Mouse (Mus musculus) left cerebral cortex, adult 18-20 months (tissue): ENCODE measurements around the gene Lpar1. TPM values are rescaled to one million over a fixed set of nuclear protein-coding genes. Genes with fewer than 3 reads are reported as not detected.
"Not testable (repeated sequence)": the region's sequence is repeated elsewhere in the genome, so short reads cannot be mapped to it uniquely, and the experiment has no call there.

Experiments used
- DNase-seq, 2 experiments: peaks; one replicate each; pipeline ENCODE4 v3.0.0; 2021 to 2022; ENCODE audit warnings: low spot score in 2 of 2, mixed read lengths in 1 of 2
- total RNA-seq, 2 experiments: library from RNA; stranded (reverse); gene quantifications; 2 replicates each; pipeline ENCODE4 v1.2.3; 2021

Lpar1 gene
- total RNA-seq, 2 experiments from 2014 or later: 14.1 to 19.4 TPM

DNA sequence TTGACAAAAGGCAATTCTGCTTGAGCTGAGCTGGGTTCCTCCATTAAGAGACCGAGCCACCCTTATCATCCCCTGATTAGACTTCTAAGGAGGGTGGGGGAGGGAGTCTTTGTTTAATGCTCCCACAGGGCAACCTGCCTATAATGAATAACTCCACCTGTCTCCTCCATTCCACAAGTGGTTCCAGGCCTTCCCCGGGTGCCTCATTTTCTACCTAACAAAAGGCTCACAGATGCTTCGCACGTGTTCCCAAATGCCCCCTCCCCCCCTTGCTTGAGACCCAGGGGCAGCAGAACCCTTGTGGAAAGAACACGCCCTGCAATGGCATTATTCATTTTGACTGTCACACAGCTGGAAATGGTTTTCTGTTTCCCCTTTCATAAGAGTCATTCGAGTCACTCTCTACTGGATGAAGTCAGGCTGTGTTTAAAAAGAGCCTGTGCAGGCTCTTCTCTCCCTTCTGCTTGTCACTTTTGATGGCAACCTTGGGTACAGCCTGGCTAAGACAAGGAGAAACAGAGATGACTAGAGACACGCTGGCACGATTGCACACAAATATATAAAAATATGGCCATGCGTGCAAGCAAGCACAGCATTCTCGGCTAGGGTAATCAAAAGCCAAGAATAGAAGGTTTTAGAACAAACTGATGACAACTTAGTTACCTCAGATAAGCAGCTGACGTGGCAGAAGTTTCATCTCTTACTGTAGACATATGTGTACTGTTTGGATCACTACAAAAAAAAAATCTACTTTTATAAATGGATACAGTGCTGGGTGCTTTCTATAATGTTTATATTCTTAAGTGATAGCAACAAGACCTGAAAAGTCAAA lies 7.0 kb downstream of the Lpar1 start:
- no peak for DNase-seq

DNA sequence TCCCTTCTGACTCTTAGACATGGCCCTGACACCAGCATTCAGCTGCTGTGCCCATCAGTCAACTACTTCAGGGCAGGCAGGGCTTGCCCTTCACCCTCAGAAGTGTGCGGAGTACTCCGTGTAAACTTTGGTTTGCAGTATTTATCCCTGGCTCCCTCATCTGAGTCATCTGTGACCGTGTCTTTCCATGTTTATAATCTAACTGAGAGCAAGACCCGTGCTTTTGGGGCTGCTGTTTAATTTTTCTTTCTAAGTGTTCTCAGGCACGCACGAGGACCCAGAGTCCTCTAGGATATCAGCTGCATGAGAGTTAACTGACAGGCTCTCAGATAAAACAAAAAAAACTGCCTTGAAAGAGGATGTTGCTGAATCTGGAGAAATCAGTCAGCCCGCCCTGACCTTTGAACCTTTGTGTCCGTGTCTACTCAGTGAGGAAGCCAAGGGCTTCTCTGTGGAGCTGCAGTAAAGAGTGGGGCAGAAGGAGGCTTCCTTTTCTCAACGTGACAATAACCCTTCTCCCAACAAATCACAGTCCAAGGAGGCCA lies 7.7 kb downstream of the Lpar1 start:
- DNase-seq: no peak

DNA sequence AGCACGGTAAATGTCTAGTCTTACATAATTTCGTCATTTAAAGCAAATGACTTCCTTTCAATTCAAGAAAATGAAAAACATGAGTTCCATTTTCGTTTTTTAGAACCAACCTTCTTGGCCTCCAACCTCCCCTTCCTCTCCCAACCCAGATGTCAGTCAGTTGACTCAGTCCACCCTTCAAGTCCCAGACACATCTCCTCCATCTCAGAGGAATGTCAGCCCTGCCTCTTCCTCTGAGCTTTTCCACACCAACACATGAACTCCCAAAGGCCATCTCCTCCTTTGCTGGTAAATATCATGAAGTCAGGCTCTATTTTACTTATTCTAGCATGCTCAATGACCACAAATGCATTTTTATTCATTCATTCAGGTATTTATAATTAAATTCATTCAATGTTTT lies 10.5 kb downstream of the Lpar1 start:
- DNase-seq: no peak

DNA sequence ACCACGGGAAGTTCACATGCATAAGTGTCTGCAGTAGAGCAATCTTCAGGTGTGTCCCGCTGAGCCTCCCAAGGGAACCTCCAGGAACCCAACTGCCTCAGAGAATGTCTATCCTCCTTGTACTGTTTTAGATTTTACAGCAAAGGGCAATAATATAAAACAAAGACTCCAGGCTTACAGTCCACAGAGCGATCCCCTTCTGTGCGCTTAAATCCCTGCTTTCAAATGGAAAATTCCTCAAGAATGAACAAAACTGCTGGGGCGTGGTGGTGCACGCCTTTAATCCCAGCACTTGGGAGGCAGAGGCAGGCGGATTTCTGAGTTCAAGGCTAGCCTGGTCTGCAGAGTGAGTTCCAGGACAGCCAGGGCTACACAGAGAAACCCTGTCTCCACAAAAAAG lies 11.0 kb downstream of the Lpar1 start:
- DNase-seq: not testable (repeated sequence)

GRCm38 (mm10) chr4:58540841-58541240 lies 12.9 kb downstream of the Lpar1 start:
- DNase-seq: no peak

GRCm38 (mm10) chr4:58540385-58540784 lies 13.3 kb downstream of the Lpar1 start:
- DNase-seq: no peak

DNA sequence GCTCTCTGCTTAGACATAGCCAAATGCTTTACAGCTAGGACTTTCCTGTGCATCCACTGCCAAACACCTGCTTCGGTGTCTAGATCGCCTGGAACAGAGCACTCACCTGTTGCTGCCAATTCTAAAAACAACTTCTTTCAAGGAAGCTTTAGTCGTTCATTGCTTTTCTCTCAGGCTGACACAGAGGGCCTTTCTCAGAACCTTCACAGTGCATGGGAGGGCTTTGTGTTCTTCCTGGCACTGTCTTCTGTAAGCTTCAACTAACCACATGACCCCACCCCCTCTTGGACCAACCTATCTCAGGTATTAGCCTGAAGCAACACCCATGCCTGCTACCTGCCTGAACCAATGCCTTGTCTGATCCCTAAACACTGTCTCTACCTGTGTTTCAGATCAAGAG lies 15.0 kb downstream of the Lpar1 start:
- DNase-seq: no peak

- DNase-seq: no peak
These were observed 17.9 kb downstream of the Lpar1 start for GRCm38 (mm10) chr4:58535754-58536153.

DNA sequence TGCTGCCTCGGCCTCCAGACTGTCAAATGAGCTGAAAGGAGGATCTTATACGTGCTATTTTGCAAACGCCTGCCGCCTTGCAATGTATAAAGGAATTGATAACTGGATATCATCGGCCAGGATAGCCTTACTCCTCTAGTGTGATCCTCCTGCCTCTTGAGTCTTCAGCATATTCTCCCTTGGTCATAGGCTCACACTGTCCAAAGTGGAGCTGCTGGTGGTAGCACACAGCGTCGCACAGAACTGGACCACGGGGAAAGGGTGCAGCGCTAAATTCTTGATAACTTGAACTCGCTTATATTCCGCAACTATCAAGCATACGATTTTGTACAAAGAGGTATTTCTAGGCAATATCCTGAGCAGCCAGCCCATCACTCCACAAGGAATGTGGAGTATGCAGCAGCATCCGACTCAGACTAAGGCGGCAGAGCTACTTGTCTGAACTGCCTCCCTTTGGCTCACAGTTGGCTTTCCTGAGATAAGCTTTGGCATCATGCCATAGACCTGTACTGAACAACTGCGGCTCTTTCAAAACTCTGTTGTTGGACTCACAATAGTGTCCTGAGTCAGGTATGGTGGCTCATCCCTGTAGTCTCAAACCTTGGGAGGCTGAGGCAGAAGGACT lies 18.9 kb downstream of the Lpar1 start:
- DNase-seq: no peak

DNA sequence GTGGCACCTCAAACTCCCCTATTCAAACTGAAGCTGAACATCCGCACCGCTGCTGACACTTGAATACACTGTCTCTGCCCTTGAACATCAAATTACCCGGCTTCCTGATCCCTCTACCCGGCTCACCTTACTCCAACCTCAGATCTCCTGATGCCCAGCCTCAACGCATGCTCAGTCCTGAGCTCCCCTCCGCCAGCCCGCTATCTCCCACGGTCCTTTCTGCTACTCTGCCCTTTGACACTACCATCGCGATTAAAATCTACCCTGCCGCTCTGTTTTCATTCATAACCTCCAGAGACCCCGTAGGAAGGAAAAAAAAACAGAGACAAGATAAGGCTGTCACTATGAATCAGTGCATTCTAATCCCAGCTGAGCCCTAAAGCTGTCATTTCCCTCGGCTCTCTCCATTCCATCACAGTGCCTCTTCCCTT lies 19.5 kb downstream of the Lpar1 start:
- no peak for DNase-seq

DNA sequence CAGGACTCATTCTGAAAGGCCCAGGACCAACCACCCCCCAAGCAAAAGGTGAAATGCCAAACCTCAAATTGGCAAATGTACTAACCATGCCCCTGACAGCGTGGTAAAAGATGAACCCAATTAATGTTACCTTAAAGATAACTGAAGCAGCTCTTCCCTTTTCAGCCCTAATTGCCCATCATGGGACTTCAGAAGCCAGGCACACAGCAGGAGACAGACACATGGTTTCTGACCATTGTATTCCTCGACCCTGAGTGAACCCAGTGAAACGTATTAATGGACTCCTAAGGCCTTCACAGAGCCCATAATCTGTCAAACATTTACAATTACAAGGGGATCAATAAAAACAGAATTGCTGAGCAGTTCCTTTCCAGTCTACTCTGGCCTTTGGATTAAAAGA lies 20.2 kb downstream of the Lpar1 start:
- DNase-seq: no peak

- no peak for DNase-seq
These were observed 21.4 kb downstream of the Lpar1 start for GRCm38 (mm10) chr4:58532326-58532725.

DNA sequence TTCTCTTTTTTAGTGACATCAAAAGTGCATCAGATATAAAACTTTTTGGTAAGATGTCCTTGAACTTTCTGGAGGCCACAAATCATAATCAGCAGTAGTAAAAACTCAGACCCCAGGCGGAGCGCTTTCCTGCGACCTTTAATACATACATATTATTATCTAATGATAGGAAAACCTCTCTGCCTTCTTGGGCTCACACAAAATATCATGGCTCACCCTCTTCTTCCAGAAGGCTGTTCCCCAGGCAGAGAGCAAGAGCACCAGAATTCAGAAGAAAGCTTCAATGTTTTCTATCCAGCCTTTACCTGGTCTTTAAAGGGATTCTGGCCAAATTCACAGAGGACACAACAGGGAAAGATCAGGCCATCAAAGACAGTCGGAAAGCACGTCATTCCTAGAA lies 23.0 kb downstream of the Lpar1 start:
- DNase-seq: no peak

DNA sequence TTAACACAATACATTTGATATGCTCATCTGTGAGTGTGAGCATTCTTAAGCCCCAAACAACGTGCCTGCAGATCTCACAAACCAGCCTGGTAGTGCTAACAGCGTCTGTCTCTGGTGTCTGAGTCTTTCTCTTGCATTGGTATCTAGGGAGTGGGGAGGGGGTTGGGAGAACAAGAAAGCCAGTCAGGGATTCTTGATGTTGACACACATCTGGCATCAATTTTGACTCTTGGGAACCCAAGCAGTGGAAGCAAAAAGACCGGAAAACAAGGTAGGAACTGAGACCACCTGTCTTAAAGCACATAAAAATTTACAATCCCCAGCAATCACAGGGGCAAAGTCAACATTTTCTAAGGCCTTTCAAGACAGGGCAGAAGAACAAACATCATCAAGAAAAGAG lies 23.4 kb downstream of the Lpar1 start:
- DNase-seq: no peak

DNA sequence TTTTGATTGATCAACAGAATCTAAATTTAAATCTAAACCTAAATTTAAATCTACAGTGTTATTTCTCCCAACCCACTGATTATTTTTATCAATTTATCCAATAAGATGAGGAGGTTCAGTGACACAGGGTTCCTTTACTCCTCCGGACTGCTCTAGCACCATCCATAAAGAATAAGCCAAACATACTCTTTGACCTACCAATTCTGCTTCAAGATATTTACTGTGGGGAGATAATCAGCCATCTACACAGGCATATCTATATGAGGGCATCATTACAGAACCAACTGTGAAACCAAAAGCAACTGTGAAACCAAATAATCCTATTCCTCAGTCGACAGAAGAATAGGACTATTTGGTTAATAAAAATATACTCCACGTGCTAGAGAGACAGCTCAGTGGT lies 25.8 kb downstream of the Lpar1 start:
- no peak for DNase-seq

- DNase-seq: no peak
These were observed 32.6 kb downstream of the Lpar1 start for GRCm38 (mm10) chr4:58521137-58521536.

- DNase-seq: no peak
These were observed 33.2 kb downstream of the Lpar1 start for GRCm38 (mm10) chr4:58520531-58520930.

DNA sequence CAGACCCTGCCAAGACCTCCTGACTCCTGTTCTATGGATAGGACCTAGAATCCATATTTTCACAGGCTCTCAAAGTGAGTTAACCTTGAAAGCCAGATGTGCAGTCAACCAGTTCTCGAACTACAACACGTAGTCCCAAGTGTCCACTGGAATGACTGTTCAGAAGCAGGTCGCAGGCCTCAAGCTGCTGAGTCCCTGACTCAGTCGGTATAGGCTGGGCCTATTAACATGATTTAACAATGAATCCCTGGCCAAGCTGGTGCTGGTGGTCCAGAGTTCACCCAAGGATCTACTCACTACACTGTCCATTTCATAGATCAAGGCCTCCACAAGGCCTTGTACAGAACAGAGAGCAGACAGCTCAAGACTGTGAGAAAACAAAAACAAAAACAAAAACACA lies 33.8 kb downstream of the Lpar1 start:
- DNase-seq: no peak

DNA sequence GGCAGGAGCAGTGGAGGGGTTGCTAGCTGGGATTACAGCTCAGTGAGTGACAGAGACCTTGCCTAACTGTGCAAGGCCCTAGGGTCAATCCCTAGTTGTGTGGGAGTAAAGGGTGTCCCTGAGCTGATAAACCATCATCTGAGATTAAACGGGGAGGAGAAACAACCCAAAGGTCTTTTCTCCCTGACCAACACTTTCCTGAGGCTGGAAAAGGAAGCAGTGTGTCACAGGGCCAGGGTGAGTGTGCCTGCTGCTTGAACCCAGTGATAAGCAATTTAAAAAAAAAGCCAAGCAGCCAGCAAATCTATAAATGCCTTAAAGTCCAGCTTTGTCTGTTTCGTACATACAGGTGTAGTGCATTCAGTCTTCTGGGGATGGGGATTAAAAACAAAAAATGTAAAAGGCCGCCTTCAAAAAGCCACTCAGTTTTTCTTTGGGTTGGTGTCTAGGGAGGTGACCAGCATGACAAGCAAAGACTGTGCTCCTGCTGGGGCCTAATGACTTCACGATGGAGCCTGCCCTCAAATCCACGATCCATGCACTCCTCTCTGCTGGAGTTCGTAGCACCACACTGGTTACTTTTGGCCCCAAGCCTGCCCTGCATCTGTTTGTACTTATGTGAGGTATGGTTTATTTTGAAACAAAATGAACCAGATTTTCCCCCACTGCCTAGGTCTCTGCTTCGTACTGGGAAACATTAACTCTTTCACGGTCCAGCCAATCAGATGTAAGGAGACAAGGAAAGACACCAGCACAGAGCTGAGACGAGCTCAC lies 35.3 kb downstream of the Lpar1 start:
- no peak for DNase-seq

DNA sequence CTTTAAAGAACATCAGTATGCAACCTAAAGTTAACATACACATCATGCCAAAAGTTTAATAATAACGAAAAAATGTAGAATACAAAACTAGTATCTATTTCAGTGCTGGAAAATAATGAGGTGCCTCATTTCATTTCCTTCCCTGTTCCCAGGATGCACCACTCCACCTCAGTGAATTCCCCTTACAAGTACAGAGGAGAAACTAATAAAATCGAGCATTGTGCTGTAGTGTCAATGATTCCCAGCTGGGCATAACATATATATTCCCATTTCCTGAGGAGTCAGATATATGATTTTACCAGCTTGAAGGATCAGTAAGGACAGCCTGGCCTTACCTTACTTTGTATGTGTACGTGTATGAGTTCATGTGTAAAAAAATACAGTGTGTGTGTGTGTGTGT lies 36.9 kb downstream of the Lpar1 start:
- no peak for DNase-seq

DNA sequence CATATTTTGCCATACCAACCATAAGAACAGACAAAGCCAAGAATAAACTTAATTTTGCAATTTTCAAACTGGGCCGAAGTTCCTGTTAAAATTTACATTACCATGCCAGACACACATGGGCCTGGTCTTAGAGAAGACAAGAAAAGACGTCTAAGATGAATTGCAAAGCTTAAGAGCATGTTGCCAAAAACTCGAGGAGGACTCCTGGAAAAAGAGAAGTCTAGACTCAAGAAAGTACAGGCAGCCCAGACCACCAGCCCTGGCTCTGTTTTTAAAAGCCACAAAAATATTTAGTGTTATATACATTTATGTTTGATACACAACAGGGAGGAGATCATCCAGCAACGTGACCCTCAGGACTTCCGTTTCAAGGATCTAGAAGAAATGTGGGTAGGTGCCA lies 37.5 kb downstream of the Lpar1 start:
- no peak for DNase-seq

DNA sequence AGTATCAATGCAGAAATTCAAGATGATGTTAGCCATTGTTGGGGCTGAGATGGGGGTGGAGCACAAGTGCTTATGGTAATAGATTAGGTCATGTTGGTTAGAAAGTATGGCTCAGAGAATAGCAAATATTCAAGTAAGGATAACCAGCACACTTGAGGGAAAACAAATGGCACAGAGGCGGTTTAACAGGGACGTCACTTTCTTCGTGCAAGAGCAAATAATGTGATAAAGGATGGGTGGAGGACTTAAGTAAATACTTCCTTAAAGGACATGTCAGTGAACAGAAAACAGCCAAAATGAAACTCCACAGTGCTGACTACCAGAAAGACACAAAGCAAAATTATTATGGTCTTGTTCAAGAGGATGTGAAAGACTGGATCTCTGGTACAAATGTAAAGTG lies 42.1 kb downstream of the Lpar1 start:
- no peak for DNase-seq
